ENCODE assay signal across 22 mouse cellular contexts in the genomic region with DNA sequence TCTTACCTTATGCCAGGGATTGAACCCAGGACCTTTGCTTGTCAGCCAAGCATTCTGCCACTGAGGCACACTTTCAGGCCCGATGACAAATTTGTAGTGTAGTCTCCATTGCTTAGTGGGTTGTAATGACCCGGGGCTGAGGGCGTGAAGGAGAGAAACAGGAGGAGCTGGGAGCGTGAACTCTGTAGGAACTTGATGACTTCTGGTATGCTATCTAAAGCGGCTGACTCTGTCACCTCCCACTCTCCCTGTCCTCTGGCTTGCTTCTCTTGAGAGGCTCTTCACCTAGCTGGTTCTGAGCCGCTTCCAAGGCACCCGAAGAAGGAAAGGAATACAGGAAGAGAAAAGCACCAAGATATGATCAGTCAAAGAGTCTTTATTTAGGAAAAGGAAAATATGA.
DNase-seq lines count a peak whose midpoint lies in the region; ATAC-seq lines count a peak whose summit lies in the region.
"Had no signal": no experiment of that assay in that cellular context is flagged by ENCODE, and none has a peak within 500 bp of the region (broad histone marks: within the 10 kb centered on the region; RNA-seq: fewer than 3 reads in every experiment).

No protein-coding gene starts in this region.

- H3K4me3 ChIP-seq in heart, embryonic 11.5 days (ENCODE audit: low read depth, low read length): no peak overlapping the region
- H3K4me3 ChIP-seq in heart, embryonic 15.5 days: no peak overlapping the region
- no peak overlapping the region for H3K4me3 ChIP-seq in limb, embryonic 12.5 days (replicated peaks)
- H3K4me3 ChIP-seq in limb, embryonic 10.5 days: no peak overlapping the region
- H3K4me3 ChIP-seq: embryonic facial prominence, embryonic 10.5 days; forebrain, embryonic 13.5 days; gastrocnemius, adult 2 months; hindbrain, embryonic 10.5 days; intestine, embryonic 15.5 days had no signal

- 0 out of 2 replicates have a peak overlapping the region, but pooled peaks have one; percentile 15 for H3K27ac ChIP-seq in heart, embryonic 11.5 days (ENCODE audit: low read depth, low read length)
- H3K27ac ChIP-seq in heart, embryonic 15.5 days: 0 out of 2 replicates have a peak overlapping the region, but pooled peaks have one; percentile 31
- H3K27ac ChIP-seq in limb, embryonic 12.5 days: peak overlapping the region; percentile 54; the same call in 1 of the 2 replicates
- H3K27ac ChIP-seq in limb, embryonic 10.5 days: no peak overlapping the region
- H3K27ac ChIP-seq: embryonic facial prominence, embryonic 10.5 days; forebrain, embryonic 13.5 days; hindbrain, embryonic 10.5 days; hindbrain, embryonic 14.5 days; intestine, embryonic 15.5 days had no signal

- WGBS in heart, embryonic 11.5 days (ENCODE audit: insufficient replicate concordance): 30% methylated on average over 7 of the region's 7 CpGs
- 20% methylated on average over 7 of the region's 7 CpGs for WGBS in heart, embryonic 15.5 days
- WGBS in limb, embryonic 12.5 days: 37% methylated on average over 7 of the region's 7 CpGs
- 41% methylated on average over 7 of the region's 7 CpGs for WGBS in limb, embryonic 10.5 days

- ATAC-seq in heart, embryonic 11.5 days (replicated peaks; ENCODE audit: insufficient number of reproducible peaks, low FRiP score, low TSS enrichment): no peak
- ATAC-seq in heart, embryonic 15.5 days (replicated peaks; ENCODE audit: insufficient number of reproducible peaks, insufficient read depth, low FRiP score, low read depth): no peak
- no peak for ATAC-seq in limb, embryonic 12.5 days (ENCODE audit: insufficient number of reproducible peaks, insufficient read depth, low FRiP score, low TSS enrichment, low read depth)
- ATAC-seq: activated CD4-positive, CD25-positive, alpha-beta regulatory T cell, adult 4 months; forebrain, embryonic 13.5 days; intestine, embryonic 15.5 days; Patski had no signal

- intact Hi-C loops in heart, postnatal 10 days (cut with DNase I): no loop called here

- H3K36me3 ChIP-seq in heart, embryonic 11.5 days (ENCODE audit: control insufficient read depth, insufficient read depth, low read length): no peaks in the 10 kb centered on the region
- no peaks in the 10 kb centered on the region for H3K36me3 ChIP-seq in heart, embryonic 15.5 days
- H3K36me3 ChIP-seq in limb, embryonic 12.5 days: 0 out of 2 replicates have a peak, but pooled peaks cover 5% of the 10 kb centered on the region
- peaks cover 16% of the 10 kb centered on the region for H3K36me3 ChIP-seq in limb, embryonic 10.5 days
- H3K36me3 ChIP-seq: intestine, embryonic 15.5 days had no signal

- no peaks in the 10 kb centered on the region for H3K27me3 ChIP-seq in heart, embryonic 11.5 days (ENCODE audit: control insufficient read depth, insufficient read depth, low read length)
- H3K27me3 ChIP-seq in heart, embryonic 15.5 days: no peaks in the 10 kb centered on the region
- H3K27me3 ChIP-seq in limb, embryonic 12.5 days: no peaks in the 10 kb centered on the region
- no peaks in the 10 kb centered on the region for H3K27me3 ChIP-seq in limb, embryonic 10.5 days (ENCODE audit: low read depth, poor library complexity, severe bottlenecking)
- H3K27me3 ChIP-seq: forebrain, embryonic 13.5 days; intestine, embryonic 15.5 days; Patski had no signal

- DNase-seq in heart, postnatal 10 days: no peak
- no peak for DNase-seq in heart, postnatal 4 days
- DNase-seq in limb, embryonic 10.5 days (ENCODE audit: low spot score): no peak
- peak; percentile 37 for DNase-seq in adipocyte (ENCODE audit: low spot score)
- DNase-seq in layer of hippocampus, adult 9-10 months (ENCODE audit: low spot score): no peak
- DNase-seq: adrenal gland, adult 2 months; adrenal gland, postnatal 25 days; cerebellum, adult 2 months; cerebellum, postnatal 10 days; gastrocnemius, adult 2 months; gastrocnemius, postnatal 25 days; kidney, adult 18-20 months had no signal

- H3K9me3 ChIP-seq in heart, embryonic 11.5 days (replicated peaks; ENCODE audit: control insufficient read depth, low read length): no peaks in the 10 kb centered on the region
- H3K9me3 ChIP-seq in heart, embryonic 15.5 days (replicated peaks): no peaks in the 10 kb centered on the region
- H3K9me3 ChIP-seq in limb, embryonic 12.5 days: no peaks in the 10 kb centered on the region
- H3K9me3 ChIP-seq in limb, embryonic 10.5 days (replicated peaks): no peaks in the 10 kb centered on the region
- H3K9me3 ChIP-seq: embryonic facial prominence, embryonic 10.5 days; forebrain, embryonic 13.5 days; hindbrain, embryonic 10.5 days; intestine, embryonic 15.5 days had no signal

- H3K4me1 ChIP-seq in heart, embryonic 11.5 days (ENCODE audit: control insufficient read depth, insufficient read depth, low read length): peaks cover 59% of the 10 kb centered on the region
- H3K4me1 ChIP-seq in heart, embryonic 15.5 days (replicated peaks): peaks cover 61% of the 10 kb centered on the region
- H3K4me1 ChIP-seq in limb, embryonic 12.5 days (replicated peaks): peaks cover 91% of the 10 kb centered on the region
- H3K4me1 ChIP-seq in limb, embryonic 10.5 days: peaks cover 79% of the 10 kb centered on the region

- peak overlapping the region; percentile 41 for H3K4me2 ChIP-seq in heart, embryonic 11.5 days
- H3K4me2 ChIP-seq in heart, embryonic 15.5 days: peak overlapping the region; percentile 23; the same call in 1 of the 2 replicates
- H3K4me2 ChIP-seq in limb, embryonic 12.5 days: no peak overlapping the region
- H3K4me2 ChIP-seq: forebrain, embryonic 13.5 days; hindbrain, embryonic 14.5 days; intestine, embryonic 15.5 days had no signal

- no peak overlapping the region for H3K9ac ChIP-seq in heart, embryonic 11.5 days (ENCODE audit: low read depth, low read length)
- no peak overlapping the region for H3K9ac ChIP-seq in heart, embryonic 15.5 days
- no peak overlapping the region for H3K9ac ChIP-seq in limb, embryonic 12.5 days (replicated peaks)
- H3K9ac ChIP-seq: forebrain, embryonic 13.5 days; hindbrain, embryonic 14.5 days; intestine, embryonic 15.5 days had no signal
